Mouse (Mus musculus): ENCODE results near the gene Gm9495.
"Not testable (repeated sequence)": the region's sequence is repeated elsewhere in the genome, so short reads cannot be mapped to it uniquely, and the experiment has no call there.

GRCm38 (mm10) chr8:69453465-69453864, at the start of gene Gm9495:
- TF ChIP-seq POLR2A (IDR thresholded peaks at IDR 0.05; ENCODE audit: control insufficient read depth, low read depth, low read length); CTCF (IDR thresholded peaks at IDR 0.05; ENCODE audit: control insufficient read depth, insufficient read depth, insufficient replicate concordance, low read depth, low read length): not testable (repeated sequence)

Measured in testis, adult 2 months (tissue).